Mouse (Mus musculus): Measurements from ENCODE around the gene Pagr1a. TPM values are rescaled to one million over a fixed set of nuclear protein-coding genes. Genes with fewer than 3 reads are reported as not detected.

Pagr1a gene
- polyA plus RNA-seq (2012; rRNA removed): 8.0 and 15.2 TPM in 2 replicates
- polyA plus RNA-seq (2014; fragmentation: Nextera tagmentation; extraction: Ambion mirVana): 27.3 and 32.2 TPM in 2 replicates

- peak; percentile 100 for DNase-seq (ENCODE audit: low read depth in 3 of 3, low spot score in 3 of 3)
- H3K9ac ChIP-seq (replicated peaks): peak within 1 kb of the TSS; percentile 83
- TF ChIP-seq EP300 (IDR thresholded peaks at IDR 0.05; ENCODE audit: low read depth) (no peak), CTCF (IDR thresholded peaks at IDR 0.05; ENCODE audit: low read depth) (peak; percentile 94)
- H3K9me3 ChIP-seq (ENCODE audit: control insufficient read depth, low read length): no peaks in the 10 kb centered on the region
- peaks cover 9 to 24% of the 10 kb centered on the region in 2 experiments for H3K4me1 ChIP-seq (replicated peaks; ENCODE audit: control insufficient read depth in 2 of 2, insufficient read depth in 2 of 2, low read length in 1 of 2)
- peak within 1 kb of the TSS; percentile 79 for H3K27ac ChIP-seq
- H3K4me3 ChIP-seq (ENCODE audit: insufficient read depth in 1 of 2, low read depth in 2 of 2, low read length in 2 of 2): peak within 1 kb of the TSS; percentile 80 to 93
- peak; percentile 85 for ATAC-seq (ENCODE audit: insufficient read depth)
- H3K4me2 ChIP-seq (ENCODE audit: low read depth): peak within 1 kb of the TSS; percentile 98
- peaks cover 7% of the 10 kb centered on the region for H3K36me3 ChIP-seq (replicated peaks; ENCODE audit: control insufficient read depth, insufficient read depth, low read depth)
- no peaks in the 10 kb centered on the region for H3K27me3 ChIP-seq (ENCODE audit: control insufficient read depth, insufficient read depth, low read length)
- 5% methylated on average over 39 of the region's 39 CpGs for WGBS (ENCODE audit: insufficient replicate concordance)
These were observed at the start of gene Pagr1a for GRCm38 (mm10) chr7:127016971-127017949. TSS of gene Pagr1a (minus strand) at chr7:127017352.

DNA sequence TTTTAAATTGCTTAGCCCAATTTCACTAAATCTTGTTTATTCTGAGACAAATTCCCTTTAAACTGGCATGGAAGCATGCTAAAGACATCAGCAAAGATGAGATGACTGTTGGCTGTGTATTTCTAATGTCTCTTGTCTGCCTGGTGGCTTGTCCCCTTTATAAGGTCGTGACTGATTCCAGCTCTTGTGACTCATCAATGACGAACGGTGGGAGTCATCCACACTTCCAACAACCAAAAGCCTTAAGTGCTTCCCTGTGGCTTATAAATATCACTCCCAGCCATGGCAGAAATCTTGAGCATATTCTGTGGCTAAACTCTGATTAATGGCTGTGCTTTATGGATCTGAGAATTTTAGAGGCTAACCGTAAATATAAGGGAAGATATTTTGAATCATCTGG, 49.2 kb upstream of the Pagr1a start:
- Histone ChIP-seq H3K36me3 (replicated peaks; ENCODE audit: control insufficient read depth, insufficient read depth, low read depth) (no peaks in the 10 kb centered on the region), H3K27me3 (ENCODE audit: control insufficient read depth, insufficient read depth, low read length) (no peaks in the 10 kb centered on the region), H3K4me1 (replicated peaks; ENCODE audit: control insufficient read depth in 2 of 2, insufficient read depth in 2 of 2, low read length in 1 of 2) (no peaks in the 10 kb centered on the region), H3K4me2 (ENCODE audit: low read depth) (no peak overlapping the region), H3K27ac (no peak overlapping the region), H3K4me3 (ENCODE audit: insufficient read depth in 1 of 2, low read depth in 2 of 2, low read length in 2 of 2) (no peak overlapping the region), H3K9ac (replicated peaks) (no peak overlapping the region), H3K9me3 (ENCODE audit: control insufficient read depth, low read length) (no peaks in the 10 kb centered on the region)
- 69% methylated on average over 4 of the region's 4 CpGs for WGBS (ENCODE audit: insufficient replicate concordance)
- TF ChIP-seq CTCF (IDR thresholded peaks at IDR 0.05; ENCODE audit: low read depth) (no peak), EP300 (IDR thresholded peaks at IDR 0.05; ENCODE audit: low read depth) (no peak)
- ATAC-seq (ENCODE audit: insufficient read depth) (no peak), DNase-seq (ENCODE audit: low read depth in 3 of 3, low spot score in 3 of 3) (no peak)

DNA sequence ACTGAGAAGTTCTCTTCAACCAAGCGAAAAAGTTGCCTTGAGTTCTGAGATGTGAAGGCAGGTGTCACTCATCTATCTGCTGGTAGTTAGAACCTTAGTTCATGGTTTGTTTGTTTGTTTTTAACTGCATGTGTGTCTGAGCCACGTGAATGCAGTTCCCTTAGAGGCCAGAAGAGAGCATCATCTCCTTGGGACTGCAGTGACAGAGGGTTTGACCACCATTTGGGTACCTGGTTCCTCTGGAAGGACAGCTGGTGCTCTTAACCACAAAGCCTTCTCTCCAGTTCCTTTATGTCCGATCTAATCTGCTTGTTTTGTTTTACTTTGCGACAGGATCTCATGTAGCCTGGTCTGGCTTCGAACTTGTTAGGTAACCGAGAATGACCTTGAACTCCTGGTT, 48.4 kb upstream of the Pagr1a start:
- ATAC-seq (ENCODE audit: insufficient read depth) (no peak), DNase-seq (ENCODE audit: low read depth in 3 of 3, low spot score in 3 of 3) (no peak)
- Histone ChIP-seq H3K36me3 (replicated peaks; ENCODE audit: control insufficient read depth, insufficient read depth, low read depth) (no peaks in the 10 kb centered on the region), H3K27me3 (ENCODE audit: control insufficient read depth, insufficient read depth, low read length) (no peaks in the 10 kb centered on the region), H3K9me3 (ENCODE audit: control insufficient read depth, low read length) (no peaks in the 10 kb centered on the region), H3K4me3 (ENCODE audit: insufficient read depth in 1 of 2, low read depth in 2 of 2, low read length in 2 of 2) (no peak overlapping the region), H3K27ac (no peak overlapping the region), H3K4me2 (ENCODE audit: low read depth) (no peak overlapping the region), H3K9ac (replicated peaks) (no peak overlapping the region), H3K4me1 (replicated peaks; ENCODE audit: control insufficient read depth in 2 of 2, insufficient read depth in 2 of 2, low read length in 1 of 2) (no peaks in the 10 kb centered on the region)
- TF ChIP-seq EP300 (IDR thresholded peaks at IDR 0.05; ENCODE audit: low read depth): no peak
- peak; percentile 54 for TF ChIP-seq CTCF (IDR thresholded peaks at IDR 0.05; ENCODE audit: low read depth)
- 59% methylated on average over 6 of the region's 6 CpGs for WGBS (ENCODE audit: insufficient replicate concordance)

DNA sequence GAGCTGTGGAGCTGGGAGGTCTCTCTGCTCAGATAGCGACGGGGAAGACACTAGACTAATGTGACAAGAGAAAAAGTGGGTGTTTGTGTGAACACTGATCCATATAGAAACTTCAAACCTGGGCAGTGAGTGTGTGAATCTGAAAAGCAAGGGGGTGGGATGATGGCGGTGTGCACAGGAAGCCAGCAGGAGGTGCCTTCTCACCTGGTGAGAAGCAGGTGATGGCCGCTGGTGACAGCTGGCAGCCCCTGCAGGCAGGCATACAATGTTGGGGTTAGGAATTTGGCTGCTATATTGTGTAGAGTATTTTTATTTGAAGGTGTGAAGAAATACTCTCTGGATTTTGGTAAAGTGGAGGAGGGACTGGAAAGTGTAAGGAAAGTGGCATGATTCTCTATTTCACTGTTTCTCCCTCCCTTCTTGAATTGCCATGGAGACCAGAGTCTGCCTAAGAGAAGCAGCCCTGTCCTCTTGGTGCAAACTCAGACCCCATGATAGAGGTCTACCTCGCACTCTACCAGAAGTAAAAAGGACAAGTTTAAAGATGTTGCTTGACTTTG, 38.0 kb upstream of the Pagr1a start:
- no peak overlapping the region for H3K27ac ChIP-seq
- H3K36me3 ChIP-seq (replicated peaks; ENCODE audit: control insufficient read depth, insufficient read depth, low read depth): no peaks in the 10 kb centered on the region
- TF ChIP-seq CTCF (IDR thresholded peaks at IDR 0.05; ENCODE audit: low read depth): no peak
- TF ChIP-seq EP300 (IDR thresholded peaks at IDR 0.05; ENCODE audit: low read depth): no peak
- no peaks in the 10 kb centered on the region for H3K9me3 ChIP-seq (ENCODE audit: control insufficient read depth, low read length)
- H3K4me1 ChIP-seq (replicated peaks; ENCODE audit: control insufficient read depth in 2 of 2, insufficient read depth in 2 of 2, low read length in 1 of 2): no peaks in the 10 kb centered on the region
- H3K4me2 ChIP-seq (ENCODE audit: low read depth): no peak overlapping the region
- DNase-seq (ENCODE audit: low read depth in 3 of 3, low spot score in 3 of 3) (no peak), ATAC-seq (ENCODE audit: insufficient read depth) (no peak)
- WGBS (ENCODE audit: insufficient replicate concordance): 58% methylated on average over 5 of the region's 5 CpGs
- peaks cover 4% of the 10 kb centered on the region for H3K27me3 ChIP-seq (ENCODE audit: control insufficient read depth, insufficient read depth, low read length)
- H3K4me3 ChIP-seq (ENCODE audit: insufficient read depth in 1 of 2, low read depth in 2 of 2, low read length in 2 of 2): no peak overlapping the region
- no peak overlapping the region for H3K9ac ChIP-seq (replicated peaks)
